Mouse (Mus musculus) layer of hippocampus, adult 9-11 months (tissue): ENCODE data around the gene Traf3.

Experiments
- DNase-seq: peaks from one replicate; pipeline ENCODE4 v3.0.0; 2022

The Traf3 gene

DNA sequence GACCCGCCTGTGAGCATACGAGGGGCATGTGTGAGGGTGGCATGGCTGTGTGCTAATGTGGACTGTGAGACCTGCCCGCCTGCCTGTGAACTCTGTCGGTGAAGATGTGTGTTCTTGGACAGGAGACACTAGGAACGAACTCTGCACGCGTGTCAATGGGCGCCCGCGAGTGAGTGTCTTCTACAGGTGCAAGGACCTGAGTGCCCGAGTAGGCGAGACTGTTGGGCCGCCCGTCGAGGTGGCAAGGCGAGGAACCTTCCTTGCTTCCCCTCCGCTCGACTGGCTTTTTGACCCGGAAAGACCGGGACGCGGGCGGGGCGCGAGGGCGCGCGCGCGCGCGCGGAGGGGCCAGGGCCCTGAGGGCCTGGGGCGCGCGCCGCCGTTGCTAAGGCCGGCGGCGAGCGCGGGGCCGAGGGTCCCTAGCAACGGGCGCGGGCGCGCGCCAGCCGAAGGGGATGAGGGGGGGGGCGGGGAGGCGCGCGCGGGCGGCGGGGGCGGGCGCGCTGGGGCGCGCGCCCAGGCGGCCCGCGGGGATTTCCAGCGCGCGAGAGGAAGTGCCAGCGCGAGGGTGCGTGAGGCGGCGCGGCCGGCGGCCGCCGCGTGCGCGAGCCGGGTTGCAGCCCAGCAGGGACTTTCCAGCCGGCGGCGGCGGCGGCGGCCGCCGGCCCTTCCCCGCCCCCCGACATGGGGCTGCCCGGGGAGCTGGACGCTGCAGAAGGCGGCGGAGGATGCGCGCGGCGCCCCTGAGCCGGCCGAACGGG lies at the start of gene Traf3:
TSS of gene Traf3 (plus strand) at position 540 of the 761 bp plus-strand sequence.
- peak; percentile 56 for DNase-seq

DNA sequence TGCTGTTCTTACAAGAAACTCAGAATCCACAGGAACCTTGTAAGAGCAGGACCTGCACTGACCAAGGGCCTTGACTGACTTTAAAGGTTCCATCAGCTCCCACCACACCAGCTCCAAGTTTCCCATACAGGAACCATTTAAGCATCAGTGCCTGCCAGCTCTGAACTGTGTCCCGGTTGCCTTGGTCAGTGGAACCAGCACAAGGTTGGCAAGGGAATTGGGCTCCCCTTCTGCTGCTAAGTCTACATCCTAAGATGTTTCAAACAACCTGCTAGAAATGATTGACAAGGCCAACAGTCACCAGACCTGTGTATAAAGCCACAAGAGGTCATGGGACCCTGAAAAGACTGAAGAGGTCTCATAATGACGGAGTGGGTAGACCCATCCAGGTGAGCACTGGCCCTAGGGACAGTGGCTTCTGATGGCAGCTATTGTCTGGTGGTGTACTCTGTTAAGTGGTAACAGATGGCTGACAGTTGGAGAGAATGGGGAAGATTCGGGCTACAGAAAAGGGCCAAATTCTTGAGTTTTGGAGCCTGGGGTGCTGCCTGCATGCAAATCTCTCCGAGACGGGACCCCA lies 46.6 kb upstream of the Traf3 start:
- DNase-seq, result no peak

DNA sequence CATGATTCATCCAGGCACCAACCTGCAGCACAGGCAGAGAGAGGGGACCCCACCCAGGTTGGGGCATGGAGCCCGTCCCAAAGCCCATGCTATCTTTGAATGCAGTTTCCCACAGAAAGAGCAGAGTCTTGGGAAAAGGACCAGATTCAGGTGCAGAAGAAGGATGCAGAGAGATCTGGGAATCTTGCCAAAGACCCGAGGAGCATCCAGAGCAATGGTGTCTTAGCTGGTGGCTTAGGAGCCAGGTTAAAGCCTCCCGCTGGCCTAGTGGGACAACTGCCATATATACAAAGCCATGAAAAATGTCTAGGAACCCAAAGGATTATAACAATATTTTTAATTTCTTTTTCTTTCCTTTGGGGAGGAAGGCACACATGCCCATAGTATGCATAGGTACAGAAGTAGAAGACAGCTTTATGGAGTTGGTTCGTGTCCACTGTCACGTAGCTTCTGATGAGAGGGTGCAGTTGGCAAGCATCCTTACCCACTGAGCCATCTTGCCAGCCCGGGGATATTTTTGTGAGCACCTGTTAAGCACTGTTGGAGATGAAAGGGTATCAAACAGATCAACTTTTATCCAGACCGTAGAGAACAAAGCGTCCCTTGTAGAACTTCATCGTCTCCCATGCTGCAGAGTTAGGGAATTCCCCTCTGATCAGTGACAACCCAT lies 45.1 kb upstream of the Traf3 start:
- no peak for DNase-seq

DNA sequence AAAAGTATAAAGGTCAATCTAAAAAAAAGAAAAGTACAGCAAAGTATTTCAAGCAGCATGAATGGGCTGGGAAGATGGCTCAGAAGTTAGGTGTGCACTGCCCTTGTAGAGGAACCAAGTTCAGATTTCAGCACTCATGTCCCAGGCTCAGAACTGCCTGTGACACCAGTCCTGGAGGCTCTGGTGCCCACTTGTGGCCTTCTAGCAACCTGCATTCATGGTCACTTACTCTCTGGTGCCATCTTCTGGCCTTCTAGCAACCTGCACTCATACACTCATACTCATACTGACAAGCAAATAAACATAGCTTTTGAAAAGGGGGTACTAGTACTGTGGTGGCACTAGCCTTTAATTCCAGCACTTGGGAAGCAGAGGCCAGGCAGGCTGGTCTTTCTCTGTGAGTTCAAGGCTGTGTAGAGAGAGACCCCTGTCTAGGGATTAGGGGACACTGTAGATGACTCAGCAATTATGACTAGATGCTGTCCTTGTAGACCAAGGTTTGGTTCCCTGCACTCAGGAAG lies 43.8 kb upstream of the Traf3 start:
- DNase-seq, result no peak

DNA sequence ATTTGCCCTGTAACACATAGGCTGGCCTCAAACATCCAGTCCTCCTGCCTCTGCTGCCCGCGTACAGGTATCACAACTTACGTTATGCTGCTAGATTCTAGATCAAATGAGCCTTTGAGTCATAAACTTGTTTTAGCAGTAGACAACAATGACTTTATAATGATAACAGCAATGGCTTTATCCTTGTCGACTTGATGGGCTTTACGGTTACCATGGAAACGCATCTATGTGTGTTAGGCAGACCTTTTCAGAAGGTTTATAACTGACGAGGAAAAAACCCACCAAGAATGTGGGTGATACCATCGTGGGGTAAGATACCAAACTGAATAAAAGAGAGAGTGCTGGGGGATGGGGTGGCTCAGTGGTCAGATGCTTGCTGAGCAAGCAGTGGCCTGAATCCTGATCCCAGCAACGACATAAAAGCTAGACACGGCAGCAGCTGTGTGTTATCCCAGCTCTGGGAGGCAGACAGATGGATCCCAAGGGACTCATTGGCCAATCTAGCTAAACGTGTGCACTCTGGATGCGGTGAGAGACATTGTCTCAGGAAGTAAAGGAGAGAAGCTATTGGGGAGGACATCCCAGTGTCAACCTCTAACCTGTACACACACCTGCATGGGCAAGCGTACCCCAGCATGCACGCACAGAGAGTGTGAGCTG lies 41.4 kb upstream of the Traf3 start:
- DNase-seq, result no peak

DNA sequence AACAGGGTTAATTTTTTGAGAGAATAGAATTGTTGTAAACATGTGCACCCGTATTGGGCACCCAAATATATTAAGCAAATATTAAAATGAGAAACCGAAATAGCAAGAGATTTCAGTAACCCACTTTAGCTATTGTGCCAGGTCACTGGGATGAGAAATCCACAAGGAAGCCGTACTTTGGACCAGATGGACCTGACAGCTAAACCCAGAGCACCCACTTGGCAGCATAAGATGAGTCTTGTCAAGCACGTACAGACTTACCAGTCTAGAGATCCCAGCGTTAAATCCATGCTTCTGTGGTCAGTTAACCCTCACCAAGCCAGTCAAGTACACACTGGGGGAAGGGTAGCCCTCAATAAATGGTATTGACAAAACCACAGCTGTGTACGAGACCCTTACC lies 40.5 kb upstream of the Traf3 start:
- DNase-seq, result no peak

DNA sequence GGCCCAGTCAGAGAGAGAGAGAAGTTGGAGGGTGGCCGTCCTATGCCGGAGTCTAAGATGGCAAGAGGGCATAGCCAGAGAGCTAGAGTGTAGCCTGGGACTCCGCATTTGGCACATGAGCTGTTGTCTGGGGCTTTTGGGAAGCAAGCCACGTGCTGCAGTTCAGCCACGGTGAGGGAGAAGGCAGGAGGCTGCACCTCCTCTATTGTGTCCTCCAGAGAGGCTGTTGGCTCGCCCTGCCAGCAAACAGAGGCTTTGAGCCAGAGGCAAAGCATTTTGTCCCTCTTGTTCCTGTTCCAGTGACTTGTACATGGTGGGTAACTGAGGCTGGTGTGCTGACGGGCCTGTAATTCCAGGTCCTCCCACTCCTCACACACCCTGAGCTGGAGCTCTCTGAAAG lies 32.0 kb upstream of the Traf3 start:
- DNase-seq, result no peak

DNA sequence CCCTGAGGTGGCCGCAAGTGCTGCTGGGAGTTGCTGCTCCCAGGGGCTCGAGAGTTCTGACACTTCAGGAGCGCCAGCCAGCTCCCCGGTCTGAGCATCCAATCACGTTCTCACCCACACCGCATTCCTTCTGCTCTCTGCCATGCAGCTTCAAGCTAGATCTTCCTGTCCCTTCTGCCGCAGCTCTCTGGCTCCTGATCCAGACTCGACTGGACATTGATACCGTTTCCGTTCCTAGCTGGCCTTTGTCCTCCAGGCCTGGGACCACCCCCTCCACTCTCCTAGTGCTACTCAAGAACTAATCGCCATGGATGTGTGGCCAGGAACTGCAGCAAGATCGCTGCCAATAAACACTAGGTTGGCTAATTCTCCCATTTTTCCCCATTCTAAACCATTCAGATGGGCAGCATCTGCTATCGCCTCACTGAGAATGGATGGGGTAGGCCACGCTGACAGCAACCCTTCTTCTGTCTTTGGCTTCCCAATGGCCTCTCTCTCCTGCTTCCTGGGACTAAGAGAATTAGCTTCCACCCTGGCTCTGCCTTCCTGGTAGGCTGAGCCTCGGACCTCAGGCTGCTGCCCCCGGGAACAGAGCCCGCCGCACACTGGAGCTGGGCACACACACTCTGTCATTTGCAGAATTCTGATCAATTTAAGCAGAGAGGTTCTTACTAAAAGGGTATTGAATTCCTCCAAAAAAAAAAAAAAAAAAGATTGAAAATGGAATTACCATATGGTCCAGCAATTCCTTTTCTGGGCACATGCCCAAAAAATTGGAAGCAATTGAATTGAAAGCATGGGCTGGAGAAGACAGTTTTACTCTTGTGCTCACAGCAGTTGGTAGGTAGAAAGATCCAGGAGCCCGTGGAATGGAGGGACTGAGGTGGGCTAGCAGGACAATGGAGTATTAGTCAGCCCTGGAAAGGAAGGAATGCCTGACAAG lies 31.1 kb upstream of the Traf3 start:
- peak; percentile 30 for DNase-seq

DNA sequence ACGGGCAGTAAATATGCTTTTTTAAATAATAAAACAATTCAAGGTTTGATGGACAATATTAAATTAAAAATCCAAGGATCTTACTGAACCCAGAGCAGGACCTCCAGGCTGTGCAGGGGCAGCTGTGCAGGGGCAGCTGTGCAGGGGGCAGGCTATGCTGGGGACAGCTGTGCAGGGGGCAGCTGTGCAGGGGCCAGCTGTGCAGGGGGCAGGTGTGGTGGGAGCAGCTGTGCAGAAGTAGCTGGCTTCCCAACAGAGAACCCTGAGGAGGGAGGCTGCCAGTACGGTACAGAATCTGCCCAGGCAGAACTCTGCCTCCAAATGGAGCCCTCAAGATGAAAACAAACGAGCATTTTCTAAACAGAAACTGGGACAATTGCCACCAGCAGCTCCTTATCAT lies 30.2 kb upstream of the Traf3 start:
- no peak for DNase-seq

DNA sequence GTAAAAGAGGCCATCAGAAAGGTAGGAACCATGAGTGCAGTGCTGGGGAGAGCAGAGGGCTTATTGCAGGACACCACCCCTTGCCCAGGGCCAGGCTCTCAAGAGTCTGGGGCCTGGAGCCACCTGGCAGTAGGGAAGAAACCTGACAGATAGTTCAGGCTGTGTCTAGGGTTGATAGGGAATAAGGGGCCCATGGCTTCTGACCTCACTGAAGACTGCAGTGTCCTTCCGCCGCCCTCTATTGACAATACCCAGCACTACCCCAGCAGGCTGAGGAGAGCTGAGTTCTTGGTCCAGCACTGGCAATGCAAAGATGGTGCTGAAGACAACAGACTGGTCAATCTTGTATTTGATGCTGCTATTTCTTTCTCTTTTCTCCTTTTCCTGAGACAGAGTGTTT lies 29.1 kb upstream of the Traf3 start:
- DNase-seq, result no peak

DNA sequence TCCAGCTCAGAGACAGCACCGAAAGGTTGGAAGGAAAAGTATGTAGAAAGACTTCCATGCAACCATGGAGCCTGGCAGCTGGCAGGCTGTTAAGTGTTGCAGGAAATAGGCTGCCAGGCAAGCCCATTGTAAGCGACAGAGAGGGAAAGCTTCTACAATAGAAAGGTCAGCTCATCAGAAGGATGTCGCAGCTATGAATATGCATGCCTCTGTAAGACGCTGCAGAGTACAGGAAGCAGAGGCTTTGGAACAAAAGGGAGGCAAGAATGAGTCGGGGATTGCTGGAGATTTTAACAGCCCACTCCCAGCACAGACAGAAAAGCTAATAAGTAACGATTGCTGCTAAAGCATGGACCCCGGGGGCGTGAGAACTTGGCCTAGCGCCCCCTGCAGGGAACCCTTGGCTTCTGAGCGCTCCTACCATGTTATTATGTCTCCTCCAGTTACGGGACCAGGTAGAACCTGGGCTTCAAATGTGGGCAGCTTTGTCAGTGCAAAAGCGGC lies 23.1 kb upstream of the Traf3 start:
- DNase-seq, result no peak

DNA sequence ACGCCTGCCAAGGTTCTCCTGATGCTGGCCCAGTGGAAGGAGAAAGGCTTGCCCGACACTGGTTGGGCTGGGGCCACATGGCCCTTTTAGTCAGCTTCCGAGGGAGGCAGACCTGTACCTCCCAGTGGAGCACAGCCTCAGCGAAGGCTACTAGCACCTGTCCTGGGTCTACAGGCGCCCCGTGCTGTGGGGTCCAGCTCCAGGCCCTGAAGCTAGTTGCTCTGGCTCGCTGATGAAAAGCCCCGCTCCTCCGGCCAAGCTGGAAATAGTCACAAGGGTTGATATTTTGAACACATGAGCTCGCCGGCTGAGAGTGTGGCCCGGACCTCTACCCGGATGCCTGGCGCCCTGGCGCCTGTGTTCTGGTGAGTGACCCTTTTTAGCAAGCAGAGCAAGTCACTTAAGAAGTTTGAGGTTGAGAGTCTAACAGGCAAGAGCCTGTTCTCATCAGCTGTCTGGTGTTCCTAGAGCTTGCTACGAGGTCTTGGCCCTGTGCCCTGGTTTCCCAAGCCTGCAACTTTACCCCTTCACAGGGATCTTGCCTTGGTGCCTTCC lies 22.6 kb upstream of the Traf3 start:
- no peak for DNase-seq

DNA sequence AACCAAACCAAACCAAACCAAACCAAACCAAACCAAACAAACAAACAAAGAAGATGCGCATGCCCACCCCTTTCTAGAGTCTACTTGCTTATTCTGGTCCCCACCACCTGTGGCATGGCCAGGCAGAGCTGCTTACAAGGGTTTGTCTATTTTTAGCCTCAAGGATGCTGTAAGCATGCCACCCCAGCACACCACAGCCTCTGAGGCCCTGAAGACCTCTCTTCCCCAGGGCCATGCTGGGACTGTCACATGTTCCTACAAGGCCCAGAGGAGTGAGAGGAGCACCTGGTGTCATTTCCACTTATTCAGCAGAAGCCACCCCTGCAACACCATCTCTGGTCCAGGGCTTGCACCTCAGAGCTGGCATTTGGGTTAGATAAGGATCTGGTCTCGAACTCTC lies 21.6 kb upstream of the Traf3 start:
- no peak for DNase-seq

DNA sequence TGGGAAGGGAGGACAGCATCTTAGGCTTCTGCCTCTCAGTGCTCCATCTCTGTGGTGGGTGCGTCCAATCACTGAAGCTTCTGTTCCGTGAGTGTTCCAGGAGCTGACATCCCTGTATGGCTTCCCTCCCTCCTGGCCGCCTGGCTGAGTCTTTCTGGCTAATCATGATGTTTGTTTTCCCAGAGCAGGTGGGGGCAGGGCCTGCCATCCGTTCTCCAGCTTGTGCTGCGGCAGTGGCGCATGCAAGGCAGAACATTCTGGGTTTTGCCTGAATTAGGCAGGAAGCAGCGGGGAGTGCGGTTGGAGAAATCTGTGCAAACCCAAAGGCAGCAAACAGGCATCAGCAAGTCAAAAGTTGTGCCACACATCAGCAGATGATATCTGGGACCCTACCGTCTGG lies 20.9 kb upstream of the Traf3 start:
- peak; percentile 85 for DNase-seq

DNA sequence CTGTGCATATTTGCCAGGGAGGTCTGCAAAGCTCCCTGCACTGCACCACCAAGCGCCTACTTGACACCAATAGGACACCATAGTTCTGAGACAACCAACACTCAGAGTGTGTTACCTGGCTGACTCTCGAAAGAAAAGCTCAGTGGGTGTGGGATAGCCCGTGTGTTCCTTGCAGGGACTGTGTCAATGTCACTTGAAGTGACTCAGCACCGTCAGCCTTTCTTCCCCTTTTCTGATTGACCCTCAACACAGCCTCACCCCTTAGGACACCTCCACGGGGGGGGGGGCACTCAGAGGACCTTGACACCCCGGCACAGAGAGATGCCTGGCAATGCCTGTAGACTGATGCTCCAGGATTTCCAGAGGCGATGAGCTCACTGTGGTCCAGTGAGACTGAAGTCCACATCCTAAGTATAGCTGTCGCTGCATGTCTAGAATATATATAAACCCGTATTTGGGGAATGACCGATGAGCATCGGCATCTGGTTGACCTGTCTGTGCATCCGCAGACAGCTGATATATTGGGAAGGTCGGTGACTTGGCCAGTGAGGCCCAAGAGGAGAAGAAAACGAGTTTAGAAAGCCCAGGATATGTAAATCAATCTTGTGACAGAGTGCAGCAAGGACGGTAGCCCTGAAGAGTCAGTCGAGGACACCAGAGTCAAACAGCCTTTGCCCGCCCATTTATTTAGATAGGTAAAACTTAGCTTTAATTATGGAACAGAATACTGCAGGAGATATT lies 16.5 kb upstream of the Traf3 start:
- DNase-seq, result no peak

DNA sequence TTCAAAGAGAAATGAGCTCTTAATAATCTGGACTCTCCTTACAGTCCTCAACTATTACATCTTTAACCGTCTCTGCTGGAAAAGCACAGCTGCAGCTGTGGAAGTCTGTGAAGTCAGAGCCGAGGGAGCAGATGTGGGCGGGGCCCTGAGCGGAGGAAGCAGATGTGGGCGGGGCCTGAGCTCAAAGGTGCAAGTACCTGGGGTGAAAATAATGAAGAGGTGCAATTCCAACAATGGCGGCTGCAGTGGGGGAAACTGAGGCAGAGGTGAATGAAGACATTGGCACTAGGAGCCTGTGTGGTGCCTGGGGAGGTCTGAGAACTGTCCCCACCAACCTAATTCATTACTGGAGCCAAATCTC lies 16.0 kb upstream of the Traf3 start:
- DNase-seq, result no peak

DNA sequence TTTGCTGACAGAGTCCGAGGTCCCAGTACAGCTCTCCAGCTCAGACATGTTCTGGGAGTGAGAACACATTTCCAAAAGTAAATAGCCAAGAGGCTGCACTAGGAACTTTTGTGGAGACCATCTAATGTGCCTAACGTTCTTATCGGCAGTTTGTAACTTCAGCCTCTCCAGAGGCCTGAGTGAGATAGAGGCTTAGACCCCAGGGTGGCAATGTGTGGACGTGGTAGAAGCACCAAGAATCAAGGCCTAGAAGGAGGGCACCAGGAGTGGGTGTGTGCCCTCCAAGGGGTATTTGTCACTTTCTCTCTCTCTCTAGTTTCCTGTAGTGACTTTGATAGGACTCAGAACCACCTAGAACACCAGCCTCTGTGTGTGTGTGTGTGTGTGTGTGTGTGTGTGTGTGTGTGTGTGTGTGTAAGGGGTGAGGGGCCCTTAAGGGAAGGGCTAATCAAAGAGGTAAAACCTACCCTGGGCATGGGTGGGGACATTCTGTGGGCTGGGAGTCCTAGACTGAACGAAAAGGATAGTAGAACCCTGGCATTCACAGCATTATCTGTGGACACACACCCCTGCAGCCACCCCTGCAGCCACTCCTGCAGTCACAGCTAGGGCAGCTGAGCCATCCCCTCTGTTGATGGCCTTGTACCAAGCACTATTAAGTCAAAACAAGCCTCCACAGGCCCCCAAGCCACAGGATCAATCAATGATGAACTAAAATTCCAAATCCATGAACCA lies 14.6 kb upstream of the Traf3 start:
- DNase-seq, result no peak

DNA sequence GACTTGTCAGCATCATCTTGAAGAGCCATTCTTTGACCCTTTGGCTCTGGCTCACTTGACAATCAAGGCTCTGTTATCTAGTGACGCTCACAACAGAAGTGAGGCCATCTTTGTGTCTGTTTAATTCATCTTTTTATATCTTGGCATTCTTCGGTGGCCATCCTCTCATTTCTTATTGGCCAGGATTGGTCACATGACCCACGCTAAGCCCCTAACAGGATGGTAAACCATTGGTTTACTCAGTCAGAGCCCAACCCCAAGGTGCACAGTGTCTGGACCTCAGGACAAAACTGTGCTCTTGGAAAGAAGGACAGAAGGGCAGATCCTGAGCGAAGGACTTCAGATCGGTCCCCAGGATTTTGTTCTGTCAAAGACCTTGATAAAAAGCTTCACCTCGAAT lies 13.6 kb upstream of the Traf3 start:
- no peak for DNase-seq

DNA sequence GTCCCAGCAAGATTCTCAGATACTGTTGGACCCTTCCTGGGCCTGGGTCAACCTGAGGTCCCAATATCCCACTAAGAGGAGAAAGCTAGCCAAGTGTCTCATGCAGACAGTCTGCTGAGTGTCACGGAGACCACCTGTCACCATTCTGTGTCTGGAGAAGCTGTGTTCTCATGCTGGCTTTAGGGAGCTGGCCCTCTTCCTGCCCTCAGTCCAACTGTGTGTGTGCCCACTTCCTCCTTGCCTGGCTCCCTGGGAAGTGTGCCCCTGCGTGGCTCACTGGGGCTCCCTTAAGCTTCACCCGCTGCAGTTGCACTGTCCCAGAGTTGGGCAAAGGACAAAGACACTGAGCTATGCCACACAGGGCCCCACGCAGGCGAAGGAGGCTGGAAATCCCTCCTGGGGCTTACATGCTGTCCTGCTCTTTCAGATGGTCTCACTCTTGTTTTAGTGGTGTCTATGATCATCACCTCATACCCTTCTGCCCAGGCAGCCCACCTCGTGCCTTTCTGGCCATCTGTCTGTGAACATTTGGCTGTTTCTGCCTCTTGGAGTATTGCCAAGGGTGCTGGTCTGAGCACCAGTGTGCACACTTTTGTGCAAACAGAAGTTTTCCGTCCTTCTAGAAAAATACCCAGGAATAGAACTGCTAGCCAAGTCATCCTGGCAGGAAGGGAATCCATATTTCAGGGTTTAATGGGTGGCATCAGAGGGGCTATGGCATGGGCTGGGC lies 13.0 kb upstream of the Traf3 start:
- no peak for DNase-seq

DNA sequence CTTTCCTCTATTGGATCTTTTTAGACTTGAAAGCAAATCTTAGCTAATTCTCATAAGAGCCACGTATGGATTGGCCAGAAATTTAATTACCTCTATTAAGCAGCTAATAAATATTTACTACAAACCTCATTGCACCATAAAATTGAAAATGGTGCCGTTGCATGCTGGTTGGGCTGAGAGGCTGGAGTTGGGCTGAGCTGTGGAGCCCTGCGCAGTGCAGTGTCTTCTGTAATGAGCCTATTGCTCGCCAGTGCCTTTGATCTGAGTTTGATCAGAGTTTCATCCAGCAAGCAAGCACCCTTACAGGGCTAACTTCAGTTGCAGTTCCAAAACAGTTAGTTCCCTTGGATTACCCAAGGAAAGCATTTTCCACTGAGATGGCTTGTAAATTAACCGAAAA lies 12.2 kb upstream of the Traf3 start:
- DNase-seq, result no peak
